In the genomic region with DNA sequence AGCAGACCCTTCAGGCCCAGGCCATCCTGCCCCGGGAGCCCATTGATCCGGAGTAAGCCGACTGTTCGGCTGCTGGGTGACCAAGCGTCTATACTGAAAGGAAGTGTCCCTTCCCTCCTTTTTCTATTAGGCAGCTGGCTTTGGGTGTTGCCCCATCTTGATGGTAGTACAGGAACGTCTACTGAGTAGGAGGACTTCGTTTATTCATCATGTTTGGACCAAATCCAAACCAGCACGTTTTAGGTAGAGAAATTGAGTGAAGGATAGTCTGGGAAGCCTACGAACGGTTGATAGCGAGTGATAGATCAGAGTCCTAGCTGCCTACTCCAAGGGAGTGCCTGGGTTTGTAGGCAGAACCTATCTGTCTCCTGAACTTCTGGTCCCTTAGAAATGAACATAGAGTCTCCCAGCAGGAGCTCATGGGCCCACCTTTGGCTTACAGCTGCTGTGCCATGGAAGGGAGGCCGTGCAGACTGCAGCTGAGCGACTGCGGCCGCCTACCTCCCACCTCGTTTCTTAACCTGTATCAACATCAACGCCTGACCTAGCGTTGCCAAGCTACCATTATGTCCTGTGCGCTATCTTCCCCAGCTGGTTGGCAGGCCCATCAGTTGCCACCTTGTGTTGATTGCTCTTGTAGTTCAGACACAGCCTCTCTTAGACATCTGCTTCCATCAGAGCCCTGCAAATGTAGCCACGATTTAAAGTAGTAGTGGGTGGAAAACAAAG, we compare ENCODE assay signal across 8 mouse cellular contexts. TPM values are rescaled to one million over a fixed set of nuclear protein-coding genes. Genes with fewer than 3 reads are reported as not detected.
DNase-seq lines count a peak whose midpoint lies in the region; ATAC-seq and TF ChIP-seq lines count a peak whose summit lies in the region.

No protein-coding gene starts in this region.

- 41% methylated on average over 20 of the region's 20 CpGs for WGBS in heart, embryonic 14.5 days
- WGBS in hindbrain, embryonic 11.5 days = 43% methylated on average over 20 of the region's 20 CpGs
- 48% methylated on average over 20 of the region's 20 CpGs for WGBS in midbrain, embryonic 10.5 days

- H3K4me3 ChIP-seq in heart, embryonic 14.5 days (ENCODE audit: control insufficient read depth in 1 of 2, insufficient read depth in 1 of 2, low read depth in 1 of 2, low read length in 2 of 2) = peak overlapping the region; percentile 86 to 88
- H3K4me3 ChIP-seq in bone marrow macrophage, adult 2 months (ENCODE audit: insufficient read depth, low read length) = peak overlapping the region; percentile 71
- H3K4me3 ChIP-seq in hindbrain, embryonic 11.5 days (ENCODE audit: low read depth, low read length) = peak overlapping the region; percentile 73
- H3K4me3 ChIP-seq in midbrain, embryonic 10.5 days = peak overlapping the region; percentile 68

- H3K36me3 ChIP-seq in heart, embryonic 14.5 days (ENCODE audit: control insufficient read depth, insufficient read depth, low read length) = no peaks in the 10 kb centered on the region
- H3K36me3 ChIP-seq in hindbrain, embryonic 11.5 days (ENCODE audit: control insufficient read depth, insufficient read depth, low read length) = no peaks in the 10 kb centered on the region
- H3K36me3 ChIP-seq in midbrain, embryonic 10.5 days = no peaks in the 10 kb centered on the region

- no peaks in the 10 kb centered on the region for H3K9me3 ChIP-seq in heart, embryonic 14.5 days (ENCODE audit: control insufficient read depth, low read length)
- no peaks in the 10 kb centered on the region for H3K9me3 ChIP-seq in hindbrain, embryonic 11.5 days (ENCODE audit: control insufficient read depth, low read length)
- H3K9me3 ChIP-seq in midbrain, embryonic 10.5 days (replicated peaks) = no peaks in the 10 kb centered on the region

- no peaks in the 10 kb centered on the region for H3K27me3 ChIP-seq in heart, embryonic 14.5 days (ENCODE audit: control insufficient read depth, insufficient read depth, low read length)
- peaks cover 5% of the 10 kb centered on the region; the same call in 1 of the 2 replicates for H3K27me3 ChIP-seq in hindbrain, embryonic 11.5 days (ENCODE audit: control insufficient read depth, insufficient read depth, low read length)
- H3K27me3 ChIP-seq in midbrain, embryonic 10.5 days (ENCODE audit: low read depth, poor library complexity, severe bottlenecking) = peaks cover 36% of the 10 kb centered on the region

- DNase-seq in heart, postnatal 25 days (ENCODE audit: low spot score) = no peak
- DNase-seq in hindbrain, embryonic 11.5 days (ENCODE audit: low spot score) = no peak
- DNase-seq in midbrain, embryonic 10.5 days (ENCODE audit: low spot score) = no peak
- no peak for DNase-seq in frontal cortex, adult 2 months (ENCODE audit: extremely low spot score in 1 of 2, low spot score in 1 of 2)
- no peak for DNase-seq in layer of hippocampus, adult 18-20 months (ENCODE audit: low spot score in 2 of 2)
- DNase-seq in left cerebral cortex, adult 18-20 months (ENCODE audit: low spot score in 2 of 2) = no peak

- no peak for TF ChIP-seq POLR2A in bone marrow macrophage, adult 2 months (IDR thresholded peaks at IDR 0.05; ENCODE audit: borderline replicate concordance, low read depth, low read length)

- H3K9ac ChIP-seq in heart, embryonic 14.5 days (ENCODE audit: low read length) = peak overlapping the region; percentile 86
- H3K9ac ChIP-seq in hindbrain, embryonic 11.5 days (ENCODE audit: low read depth, low read length) = peak overlapping the region; percentile 67

- peaks cover 25 to 28% of the 10 kb centered on the region in 2 experiments for H3K4me1 ChIP-seq in heart, embryonic 14.5 days (ENCODE audit: control insufficient read depth in 2 of 2, insufficient read depth in 2 of 2, low read length in 2 of 2)
- H3K4me1 ChIP-seq in bone marrow macrophage, adult 2 months (ENCODE audit: control insufficient read depth, insufficient read depth, low read length) = peaks cover 26% of the 10 kb centered on the region
- H3K4me1 ChIP-seq in hindbrain, embryonic 11.5 days (replicated peaks; ENCODE audit: control insufficient read depth, insufficient read depth, low read length) = peaks cover 10% of the 10 kb centered on the region
- H3K4me1 ChIP-seq in midbrain, embryonic 10.5 days = peaks cover 59% of the 10 kb centered on the region

- no peak for TF ChIP-seq CTCF in bone marrow macrophage, adult 2 months (IDR thresholded peaks at IDR 0.05; ENCODE audit: low read depth, low read length)

- peak overlapping the region; percentile 77 for H3K4me2 ChIP-seq in heart, embryonic 14.5 days (ENCODE audit: low read length)
- H3K4me2 ChIP-seq in hindbrain, embryonic 11.5 days (replicated peaks; ENCODE audit: low read depth, low read length) = peak overlapping the region; percentile 71

- no peak for ATAC-seq in heart, embryonic 14.5 days (ENCODE audit: insufficient number of reproducible peaks, insufficient read depth, low FRiP score, low read depth)
- no peak for ATAC-seq in hindbrain, embryonic 11.5 days (ENCODE audit: low FRiP score)

- H3K27ac ChIP-seq in heart, embryonic 14.5 days (replicated peaks in 1 of 2; ENCODE audit: control insufficient read depth in 1 of 2, insufficient read depth in 1 of 2, low read depth in 2 of 2, low read length in 2 of 2) = peak overlapping the region in 1 of 2 experiments; percentile 85; a peak in 1 of 4 replicates
- H3K27ac ChIP-seq in bone marrow macrophage, adult 2 months (ENCODE audit: insufficient read depth, low read depth, low read length) = peak overlapping the region; percentile 23; the same call in 1 of the 2 replicates
- H3K27ac ChIP-seq in hindbrain, embryonic 11.5 days (ENCODE audit: low read depth, low read length) = peak overlapping the region; percentile 58; the same call in 1 of the 2 replicates
- peak overlapping the region; percentile 86 for H3K27ac ChIP-seq in midbrain, embryonic 10.5 days (replicated peaks)

- intact Hi-C loops in heart, postnatal 25 days (cut with DNase I) = no loop called here

RNA-seq across cellular contexts. Expression of a gene that starts 1.0 kb away (rescaled TPM):
- 15.6 and 16.5 TPM in 2 replicates for polyA plus RNA-seq in heart, embryonic 14.5 days (2014; fragmentation: Nextera tagmentation; extraction: Ambion mirVana)
- 10 to 100 TPM; 11.9 to 13.2 TPM for total RNA-seq in heart, postnatal 25 days (2021)
- 5.8 and 6.8 TPM in 2 replicates for polyA plus RNA-seq in bone marrow macrophage, adult 2 months (2012; ENCODE audit: insufficient read depth, insufficient read length, missing spikeins)
- 7.8 and 8.5 TPM in 2 replicates for polyA plus RNA-seq in hindbrain, embryonic 11.5 days (2014; fragmentation: Nextera tagmentation; extraction: Ambion mirVana)
- polyA plus RNA-seq in midbrain, embryonic 10.5 days (2016; fragmentation: Nextera tagmentation; extraction: Ambion mirVana) = 14.0 and 14.7 TPM in 2 replicates
- 45.5 and 47.4 TPM in 2 replicates for polyA plus RNA-seq in frontal cortex, adult 2 months (2012; rRNA removed)
- total RNA-seq in layer of hippocampus, adult 18-20 months (2021) = 10 to 100 TPM; 16.0 to 17.9 TPM
- total RNA-seq in left cerebral cortex, adult 18-20 months (2021) = 10 to 100 TPM; 18.2 to 19.2 TPM

RNA-seq across cellular contexts. Expression of a gene that starts 2.8 kb away (rescaled TPM):
- 37.8 and 40.8 TPM in 2 replicates for polyA plus RNA-seq in heart, embryonic 14.5 days (2014; fragmentation: Nextera tagmentation; extraction: Ambion mirVana)
- total RNA-seq in heart, postnatal 25 days (2021) = 10 to 100 TPM; 77.8 to 77.9 TPM
- 81.0 and 87.3 TPM in 2 replicates for polyA plus RNA-seq in bone marrow macrophage, adult 2 months (2012; ENCODE audit: insufficient read depth, insufficient read length, missing spikeins)
- polyA plus RNA-seq in hindbrain, embryonic 11.5 days (2014; fragmentation: Nextera tagmentation; extraction: Ambion mirVana) = 14.3 and 15.6 TPM in 2 replicates
- 20.1 and 22.9 TPM in 2 replicates for polyA plus RNA-seq in midbrain, embryonic 10.5 days (2016; fragmentation: Nextera tagmentation; extraction: Ambion mirVana)
- 43.1 and 48.1 TPM in 2 replicates for polyA plus RNA-seq in frontal cortex, adult 2 months (2012; rRNA removed)
- total RNA-seq in layer of hippocampus, adult 18-20 months (2021) = 10 to 100 TPM; 32.5 to 33.6 TPM
- total RNA-seq in left cerebral cortex, adult 18-20 months (2021) = 10 to 100 TPM; 30.2 to 34.4 TPM

RNA-seq across cellular contexts. Expression of a gene that starts 5.1 kb away (rescaled TPM):
- 0.16 and 0.89 TPM in 2 replicates for polyA plus RNA-seq in heart, embryonic 14.5 days (2014; fragmentation: Nextera tagmentation; extraction: Ambion mirVana)
- not detected for total RNA-seq in heart, postnatal 25 days (2021)
- polyA plus RNA-seq in bone marrow macrophage, adult 2 months (2012; ENCODE audit: insufficient read depth, insufficient read length, missing spikeins) = not detected in 2 replicates
- 0.35 and 0.80 TPM in 2 replicates for polyA plus RNA-seq in hindbrain, embryonic 11.5 days (2014; fragmentation: Nextera tagmentation; extraction: Ambion mirVana)
- 0.30 and 0.35 TPM in 2 replicates for polyA plus RNA-seq in midbrain, embryonic 10.5 days (2016; fragmentation: Nextera tagmentation; extraction: Ambion mirVana)
- 0.17 and 0.34 TPM in 2 replicates for polyA plus RNA-seq in frontal cortex, adult 2 months (2012; rRNA removed)
- total RNA-seq in layer of hippocampus, adult 18-20 months (2021) = under 1 TPM; 0.42 to 0.53 TPM
- total RNA-seq in left cerebral cortex, adult 18-20 months (2021) = under 1 TPM; 0.40 to 0.53 TPM

RNA-seq across cellular contexts. Expression of a gene that starts 26.4 kb away (rescaled TPM):
- 15.7 and 16.9 TPM in 2 replicates for polyA plus RNA-seq in heart, embryonic 14.5 days (2014; fragmentation: Nextera tagmentation; extraction: Ambion mirVana)
- total RNA-seq in heart, postnatal 25 days (2021) = 1 to 10 TPM; 6.9 TPM
- 6.8 and 11.9 TPM in 2 replicates for polyA plus RNA-seq in bone marrow macrophage, adult 2 months (2012; ENCODE audit: insufficient read depth, insufficient read length, missing spikeins)
- 32.3 and 40.9 TPM in 2 replicates for polyA plus RNA-seq in hindbrain, embryonic 11.5 days (2014; fragmentation: Nextera tagmentation; extraction: Ambion mirVana)
- polyA plus RNA-seq in midbrain, embryonic 10.5 days (2016; fragmentation: Nextera tagmentation; extraction: Ambion mirVana) = 43.1 and 50.8 TPM in 2 replicates
- polyA plus RNA-seq in frontal cortex, adult 2 months (2012; rRNA removed) = 35.3 and 39.4 TPM in 2 replicates
- total RNA-seq in layer of hippocampus, adult 18-20 months (2021) = 10 to 100 TPM; 42.4 to 43.2 TPM
- total RNA-seq in left cerebral cortex, adult 18-20 months (2021) = 10 to 100 TPM; 40.1 to 40.7 TPM

RNA-seq across cellular contexts. Expression of a gene that starts 42.9 kb away (rescaled TPM):
- 0.44 and 0.54 TPM in 2 replicates for polyA plus RNA-seq in heart, embryonic 14.5 days (2014; fragmentation: Nextera tagmentation; extraction: Ambion mirVana)
- total RNA-seq in heart, postnatal 25 days (2021) = under 1 TPM; 0.36 to 0.75 TPM
- 0.62 and 1.4 TPM in 2 replicates for polyA plus RNA-seq in bone marrow macrophage, adult 2 months (2012; ENCODE audit: insufficient read depth, insufficient read length, missing spikeins)
- polyA plus RNA-seq in hindbrain, embryonic 11.5 days (2014; fragmentation: Nextera tagmentation; extraction: Ambion mirVana) = 0.43 TPM in 1 of 2 replicates, not detected in the other
- 0.36 and 0.39 TPM in 2 replicates for polyA plus RNA-seq in midbrain, embryonic 10.5 days (2016; fragmentation: Nextera tagmentation; extraction: Ambion mirVana)
- 0.36 and 0.40 TPM in 2 replicates for polyA plus RNA-seq in frontal cortex, adult 2 months (2012; rRNA removed)
- total RNA-seq in layer of hippocampus, adult 18-20 months (2021) = under 1 TPM; 0.52 to 0.71 TPM
- total RNA-seq in left cerebral cortex, adult 18-20 months (2021) = under 1 TPM in 1 of 2 experiments, not detected in 1; 0.33 TPM
